ENCODE assay signal across 16 mouse cellular contexts in genomic region chr17:54429922-54430321, GRCm38 (mm10).
"Had no signal": no experiment of that assay in that cellular context is flagged by ENCODE, and none has a peak within 500 bp of the region (broad histone marks: within the 10 kb centered on the region; RNA-seq: fewer than 3 reads in every experiment).

No protein-coding gene starts in this region.

- H3K27ac ChIP-seq: neural tube, embryonic 13.5 days; neural tube, embryonic 15.5 days; stomach, embryonic 15.5 days; stomach, postnatal 0 days had no signal

- H3K9me3 ChIP-seq: neural tube, embryonic 15.5 days; stomach, embryonic 15.5 days had no signal

- DNase-seq: retina, postnatal 1 day; right cerebral cortex, adult 18-20 months; right cerebral cortex, postnatal 14 days; right cerebral cortex, postnatal 25 days; right cerebral cortex, postnatal 4 days; spleen, adult 18-20 months; thymus, adult 18-20 months; thymus, adult 2 months; thymus, postnatal 14 days; thymus, postnatal 25 days; thymus, postnatal 36 days; thymus, postnatal 4 days had no signal

- H3K36me3 ChIP-seq: neural tube, embryonic 13.5 days; neural tube, embryonic 15.5 days; stomach, embryonic 15.5 days had no signal

- H3K4me3 ChIP-seq: neural tube, embryonic 13.5 days; neural tube, embryonic 15.5 days; stomach, embryonic 15.5 days had no signal

- H3K27me3 ChIP-seq: neural tube, embryonic 13.5 days; neural tube, embryonic 15.5 days; stomach, embryonic 15.5 days had no signal

- H3K4me2 ChIP-seq: neural tube, embryonic 13.5 days; neural tube, embryonic 15.5 days; stomach, embryonic 15.5 days had no signal

- H3K4me1 ChIP-seq: neural tube, embryonic 13.5 days; neural tube, embryonic 15.5 days; stomach, embryonic 15.5 days had no signal

- H3K9ac ChIP-seq: neural tube, embryonic 13.5 days; neural tube, embryonic 15.5 days; stomach, embryonic 15.5 days had no signal
